Mouse (Mus musculus) liver, embryonic 13.5 days (tissue): Measurements from ENCODE around the gene Olfr324. TPM values are rescaled to one million over a fixed set of nuclear protein-coding genes. Genes with fewer than 3 reads are reported as not detected.

Experiments used
- ATAC-seq: fragments of 200-750 bp; cut with Nextera tagmentation; 2 replicates; pipeline ENCODE4 v1.8.0; 2017; ENCODE audit warnings: low read depth, mild to moderate bottlenecking, moderate number of reproducible peaks, moderate library complexity
- DNase-seq: peaks from one replicate; pipeline ENCODE4 v3.0.0; 2022
- H3K27ac ChIP-seq: fragments of 300-500 bp; sonication (generic); 2 replicates; pipeline ENCODE4 v1.5.1; 2015; ENCODE audit warnings: moderate library complexity, mild to moderate bottlenecking, inconsistent platforms
- H3K27me3 ChIP-seq: fragments of 300-500 bp; sonication (generic); 2 replicates; pipeline ENCODE4 v1.6.1; 2015; ENCODE audit warnings: mild to moderate bottlenecking, inconsistent platforms
- H3K36me3 ChIP-seq: fragments of 300-500 bp; sonication (generic); 2 replicates; pipeline ENCODE4 v1.6.1; 2015; ENCODE audit warnings: mild to moderate bottlenecking, inconsistent platforms
- H3K4me1 ChIP-seq: fragments of 300-500 bp; sonication (generic); replicated peaks from 2 replicates; pipeline ENCODE4 v1.6.1; 2015; ENCODE audit warnings: inconsistent platforms
- H3K4me2 ChIP-seq: fragments of 300-500 bp; sonication (generic); 2 replicates; pipeline ENCODE4 v1.6.1; 2015; ENCODE audit warnings: inconsistent platforms, mild to moderate bottlenecking, moderate library complexity
- H3K4me3 ChIP-seq: fragments of 300-500 bp; sonication (generic); replicated peaks from 2 replicates; pipeline ENCODE4 v1.5.1; 2015; ENCODE audit warnings: mild to moderate bottlenecking, inconsistent platforms
- H3K9ac ChIP-seq: fragments of 300-500 bp; sonication (generic); 2 replicates; pipeline ENCODE4 v1.6.1; 2015; ENCODE audit warnings: mild to moderate bottlenecking, inconsistent platforms
- H3K9me3 ChIP-seq: fragments of 300-500 bp; sonication (generic); replicated peaks from 2 replicates; pipeline ENCODE4 v1.6.1; 2016; ENCODE audit warnings: inconsistent platforms
- WGBS: fragments of 180-500 bp; shearing (Covaris S2); methylation state at CpG from one replicate; pipeline ENCODE4 v1.1.7; 2015; ENCODE audit not compliant: insufficient replicate concordance; 5-methylcytosine and 5-hydroxymethylcytosine counted together
- polyA plus RNA-seq: library from polyadenylated mRNA; unstranded; fragments of >200 nt; fragmentation: Nextera tagmentation; extraction: Ambion mirVana; gene quantifications from 2 replicates; pipeline ENCODE4 v1.2.1, GENCODE M21; 2015

Olfr324 gene
- polyA plus RNA-seq, 1 experiment from 2014 or later = not detected

DNA sequence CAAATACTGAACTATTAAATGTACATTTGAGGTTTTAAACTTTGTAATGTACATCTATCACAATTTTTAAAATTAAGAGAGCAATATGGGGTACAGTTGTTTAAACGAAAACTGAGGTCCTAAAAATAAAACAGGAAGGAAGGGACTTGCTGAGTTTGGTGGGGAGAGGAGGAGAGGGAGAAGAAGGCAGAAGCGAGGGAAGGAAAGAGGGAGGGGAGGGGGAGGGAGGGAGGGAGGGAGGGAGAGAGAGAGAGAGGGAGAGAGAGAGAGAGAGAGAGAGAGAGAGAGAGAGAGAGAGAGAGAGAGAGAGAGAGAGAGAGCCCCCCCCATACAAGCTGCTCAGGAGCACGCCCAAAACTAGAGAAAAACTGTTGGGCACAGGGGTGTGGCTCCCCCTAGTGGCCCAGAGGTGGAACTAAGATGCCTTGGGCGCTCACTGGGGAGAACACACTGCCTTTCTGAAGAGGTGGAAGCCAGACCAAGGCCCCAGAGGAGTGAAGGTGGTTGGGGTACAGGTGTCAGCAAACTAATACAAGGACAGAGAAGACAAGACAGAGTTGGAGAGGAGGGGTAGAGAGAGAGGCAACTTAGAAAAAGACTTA lies 41.6 kb downstream of the Olfr324 start:
- 2% methylated on average over 4 of the region's 4 CpGs for WGBS
- peak; percentile 63 for DNase-seq
- H3K36me3 ChIP-seq = no peaks in the 10 kb centered on the region
- H3K27ac ChIP-seq = no peak overlapping the region
- H3K4me1 ChIP-seq = peaks cover 35% of the 10 kb centered on the region
- no peak overlapping the region for H3K4me2 ChIP-seq
- no peak overlapping the region for H3K4me3 ChIP-seq
- H3K9ac ChIP-seq = no peak overlapping the region
- no peak for ATAC-seq
- H3K9me3 ChIP-seq = no peaks in the 10 kb centered on the region
- H3K27me3 ChIP-seq = peaks cover 8% of the 10 kb centered on the region; the same call in 1 of the 2 replicates

DNA sequence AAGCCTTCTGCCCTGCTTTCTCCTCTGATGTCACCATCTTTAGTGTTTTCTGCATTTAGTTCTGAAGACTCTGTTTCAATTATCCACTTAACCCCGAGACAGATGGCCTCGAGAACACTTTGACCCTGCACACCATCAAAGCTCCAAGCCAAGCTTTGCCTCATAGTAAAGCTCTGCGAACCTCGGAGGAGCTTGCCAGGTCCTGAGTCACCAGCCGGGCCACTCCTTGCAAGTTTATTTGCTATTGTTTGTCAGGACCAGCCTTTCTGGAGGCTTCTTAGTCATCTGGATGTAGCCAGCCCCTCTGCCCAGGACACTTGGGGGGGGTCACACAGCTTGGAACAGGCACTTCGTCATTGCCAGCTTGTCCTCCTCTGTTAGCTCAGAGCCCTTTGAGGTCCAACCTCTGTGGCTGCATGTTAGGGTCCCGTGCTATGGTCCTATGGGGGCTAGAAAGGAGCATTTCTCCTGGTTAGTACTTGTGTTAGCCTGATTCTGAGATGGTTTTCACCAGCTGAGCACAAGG lies 43.3 kb downstream of the Olfr324 start:
- ATAC-seq = no peak

DNA sequence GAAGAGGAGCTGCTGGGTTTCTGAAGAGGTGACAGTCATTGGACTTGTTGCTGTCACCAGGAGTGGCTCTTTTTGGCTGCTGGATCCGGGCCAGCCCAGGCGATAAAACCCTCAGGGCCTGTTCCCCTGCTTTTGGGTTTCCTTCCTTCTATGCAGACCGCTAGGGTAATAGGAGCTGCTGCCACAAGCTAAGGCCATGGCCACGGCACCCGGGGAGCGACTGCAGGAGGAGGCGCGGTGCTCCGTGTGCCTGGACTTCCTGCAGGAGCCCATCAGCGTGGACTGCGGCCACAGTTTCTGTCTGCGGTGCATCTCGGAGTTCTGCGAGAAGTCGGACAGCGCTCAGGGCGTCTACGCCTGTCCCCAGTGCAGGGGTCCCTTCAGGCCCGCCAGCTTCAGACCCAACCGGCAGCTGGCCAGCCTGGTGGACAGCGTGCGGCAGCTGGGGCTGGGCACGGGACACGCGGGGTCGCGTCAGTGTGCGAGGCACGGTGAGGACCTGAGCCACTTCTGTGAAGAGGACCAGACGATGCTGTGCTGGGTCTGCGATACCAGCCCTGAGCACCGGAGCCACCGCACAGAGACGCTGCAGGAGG lies 45.5 kb downstream of the Olfr324 start, which contains the start of gene Trim58:
Trim58 (plus strand) TSS at position 194 of the 596 bp plus-strand sequence.
- no peaks in the 10 kb centered on the region for H3K9me3 ChIP-seq
- peaks cover 28% of the 10 kb centered on the region for H3K36me3 ChIP-seq
- peak; percentile 52 for ATAC-seq
- peaks cover 52% of the 10 kb centered on the region for H3K4me1 ChIP-seq
- peaks cover 8% of the 10 kb centered on the region; the same call in 1 of the 2 replicates for H3K27me3 ChIP-seq
- peak within 1 kb of the TSS; percentile 87 for H3K4me2 ChIP-seq
- peak within 1 kb of the TSS; percentile 100 for H3K27ac ChIP-seq
- H3K4me3 ChIP-seq = peak within 1 kb of the TSS; percentile 78
- WGBS = 2% methylated on average over 34 of the region's 34 CpGs
- peak; percentile 61 for DNase-seq
- peak within 1 kb of the TSS; percentile 98 for H3K9ac ChIP-seq

More for the DNA sequence above, 43.3 kb downstream of the Olfr324 start:
- Histone ChIP-seq H3K27me3 (peaks cover 8% of the 10 kb centered on the region; the same call in 1 of the 2 replicates), H3K36me3 (peaks cover 7% of the 10 kb centered on the region), H3K4me2 (no peak overlapping the region), H3K27ac (peak overlapping the region; percentile 34; the same call in 1 of the 2 replicates), H3K9ac (no peak overlapping the region), H3K9me3 (no peaks in the 10 kb centered on the region), H3K4me3 (no peak overlapping the region), H3K4me1 (peaks cover 45% of the 10 kb centered on the region)
- WGBS = 70% methylated on average over 7 of the region's 7 CpGs
- DNase-seq = no peak

DNA sequence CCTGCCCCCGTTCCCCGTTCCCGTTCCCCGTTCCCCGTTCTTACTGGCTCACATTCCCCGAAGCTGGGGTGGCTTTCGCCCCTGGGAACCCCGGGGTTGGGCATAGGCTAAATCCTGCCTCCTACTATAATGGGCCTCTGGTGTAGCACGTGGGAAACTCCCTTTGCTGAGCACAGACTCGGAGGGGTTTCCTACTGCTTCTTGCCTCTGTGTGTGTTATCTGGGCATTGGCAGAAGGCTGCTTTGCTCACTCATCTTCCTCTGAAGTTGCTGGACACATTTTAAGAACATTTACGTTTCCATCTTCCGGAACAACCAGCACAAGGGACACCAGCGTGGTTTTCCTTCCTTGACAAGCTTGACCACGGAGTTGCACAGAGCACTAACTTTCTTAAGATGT lies 46.1 kb downstream of the Olfr324 start:
- 3% methylated on average over 14 of the region's 14 CpGs for WGBS
- Histone ChIP-seq H3K4me3 (peak overlapping the region; percentile 78), H3K9me3 (no peaks in the 10 kb centered on the region), H3K36me3 (peaks cover 35% of the 10 kb centered on the region), H3K9ac (peak overlapping the region; percentile 98), H3K27me3 (peaks cover 8% of the 10 kb centered on the region; the same call in 1 of the 2 replicates), H3K4me2 (peak overlapping the region; percentile 87), H3K4me1 (peaks cover 49% of the 10 kb centered on the region), H3K27ac (peak overlapping the region; percentile 100)
- ATAC-seq (peak; percentile 75), DNase-seq (peak; percentile 72)

DNA sequence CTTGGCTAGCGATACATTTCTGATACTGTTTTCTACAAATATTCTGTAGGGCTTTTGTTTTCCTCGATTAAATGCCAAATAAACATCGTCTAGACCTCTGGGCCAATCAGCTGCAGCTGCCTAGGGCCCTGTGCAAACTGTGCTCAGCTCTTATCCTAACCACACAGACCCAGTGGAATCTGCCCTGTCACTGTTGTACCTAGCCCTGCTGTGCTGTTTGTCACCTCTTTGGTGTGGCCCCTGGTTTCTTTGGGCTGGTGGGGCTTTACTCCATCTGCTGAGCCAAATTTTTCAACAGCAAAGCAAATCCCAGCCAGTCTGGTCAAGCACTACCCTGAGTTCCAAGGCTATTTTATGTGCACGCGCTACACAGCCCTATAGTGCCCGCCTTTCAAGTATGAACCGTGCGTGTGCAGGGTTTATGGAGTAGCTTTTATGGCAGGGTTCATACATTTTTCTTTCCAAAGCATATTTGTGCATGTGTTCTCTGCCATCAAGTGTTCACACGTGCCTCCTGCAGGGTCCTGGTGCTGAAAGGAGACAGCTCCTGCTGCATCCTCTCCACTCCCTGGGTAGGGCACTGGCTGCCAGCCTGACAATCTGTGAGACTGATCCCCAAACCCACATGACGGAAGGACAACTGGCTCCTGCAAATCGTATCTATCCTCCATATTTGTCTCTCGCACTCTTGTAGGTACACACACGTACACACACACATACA lies 46.9 kb downstream of the Olfr324 start:
- Histone ChIP-seq H3K27ac (peak overlapping the region; percentile 100), H3K4me2 (peak overlapping the region; percentile 87), H3K36me3 (peaks cover 41% of the 10 kb centered on the region), H3K4me1 (peaks cover 48% of the 10 kb centered on the region), H3K4me3 (peak overlapping the region; percentile 78), H3K27me3 (peaks cover 8% of the 10 kb centered on the region; the same call in 1 of the 2 replicates), H3K9ac (peak overlapping the region; percentile 98), H3K9me3 (no peaks in the 10 kb centered on the region)
- peak; percentile 97 for ATAC-seq
- WGBS = 45% methylated on average over 13 of the region's 13 CpGs
- peak; percentile 89 for DNase-seq

DNA sequence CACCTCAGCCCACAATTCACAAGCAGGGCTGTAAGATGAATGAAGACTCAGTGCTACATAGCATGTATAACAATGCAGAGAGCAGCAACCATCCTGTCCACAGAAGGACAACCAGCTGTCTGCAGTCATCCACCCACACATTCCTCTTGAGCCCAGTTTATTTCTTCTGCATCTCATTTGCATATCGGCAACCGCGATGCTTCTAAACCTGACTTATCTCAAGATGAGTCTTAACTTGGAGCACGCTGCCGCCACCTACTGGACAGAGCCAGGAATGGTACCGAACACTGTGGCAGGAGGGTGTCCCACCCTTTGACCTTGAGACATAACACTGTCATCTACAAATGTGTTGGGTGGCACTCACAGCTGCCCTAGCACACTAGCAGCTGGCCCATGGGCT lies 48.4 kb downstream of the Olfr324 start:
- peak overlapping the region; percentile 100 for H3K27ac ChIP-seq
- peaks cover 56% of the 10 kb centered on the region for H3K36me3 ChIP-seq
- H3K4me3 ChIP-seq = peak overlapping the region; percentile 78
- DNase-seq (peak; percentile 78), ATAC-seq (no peak)
- peak overlapping the region; percentile 87 for H3K4me2 ChIP-seq
- WGBS = 25% methylated on average over 6 of the region's 6 CpGs
- H3K9me3 ChIP-seq = no peaks in the 10 kb centered on the region
- peak overlapping the region; percentile 80 for H3K9ac ChIP-seq
- H3K27me3 ChIP-seq = no peaks in the 10 kb centered on the region
- H3K4me1 ChIP-seq = peaks cover 48% of the 10 kb centered on the region

Other genes with a start within 250 kb of the Olfr324 start
- 0.39 TPM in 1 of 2 replicates, not detected in the other for gene Lypd8, start 216.1 kb upstream of the Olfr324 start, polyA plus RNA-seq
- gene 1810065E05Rik, start 174.0 kb upstream of the Olfr324 start, polyA plus RNA-seq = not detected in 2 replicates
- not detected in 2 replicates for gene Gm12253, start 162.6 kb upstream of the Olfr324 start, polyA plus RNA-seq
- not detected in 2 replicates for gene Lypd9, start 142.2 kb upstream of the Olfr324 start, polyA plus RNA-seq
- not detected in 2 replicates for gene Olfr30, start 132.8 kb upstream of the Olfr324 start, polyA plus RNA-seq
- gene Olfr332, start 102.6 kb upstream of the Olfr324 start, polyA plus RNA-seq = not detected in 2 replicates
- gene Olfr331, start 92.5 kb upstream of the Olfr324 start, polyA plus RNA-seq = not detected in 2 replicates
- not detected in 2 replicates for gene Olfr330, start 60.3 kb upstream of the Olfr324 start, polyA plus RNA-seq
- gene Olfr329-ps, start 48.7 kb upstream of the Olfr324 start, polyA plus RNA-seq = not detected in 2 replicates
- gene Olfr328, start 39.5 kb upstream of the Olfr324 start, polyA plus RNA-seq = not detected in 2 replicates
- not detected in 2 replicates for gene Olfr224, start 24.6 kb upstream of the Olfr324 start, polyA plus RNA-seq
- not detected in 2 replicates for gene Olfr325, start 17.4 kb upstream of the Olfr324 start, polyA plus RNA-seq
- not detected in 2 replicates for gene 2210407C18Rik, start 21.0 kb downstream of the Olfr324 start, polyA plus RNA-seq
- gene Olfr323, start 35.4 kb downstream of the Olfr324 start, polyA plus RNA-seq = not detected in 2 replicates
- gene Trim58, start 45.4 kb downstream of the Olfr324 start, polyA plus RNA-seq = 9.2 and 12.4 TPM in 2 replicates
- not detected in 2 replicates for gene Olfr322, start 63.7 kb downstream of the Olfr324 start, polyA plus RNA-seq
- not detected in 2 replicates for gene Olfr320, start 86.0 kb downstream of the Olfr324 start, polyA plus RNA-seq
- gene Olfr319, start 104.0 kb downstream of the Olfr324 start, polyA plus RNA-seq = not detected in 2 replicates
- gene Olfr318, start 128.9 kb downstream of the Olfr324 start, polyA plus RNA-seq = not detected in 2 replicates
- gene Olfr317, start 144.1 kb downstream of the Olfr324 start, polyA plus RNA-seq = not detected in 2 replicates
- not detected in 2 replicates for gene Olfr316, start 157.6 kb downstream of the Olfr324 start, polyA plus RNA-seq
- not detected in 2 replicates for gene Olfr315, start 178.1 kb downstream of the Olfr324 start, polyA plus RNA-seq
- gene Olfr314, start 187.8 kb downstream of the Olfr324 start, polyA plus RNA-seq = not detected in 2 replicates
- gene Fam183b, start 206.8 kb downstream of the Olfr324 start, polyA plus RNA-seq = 0.49 TPM in 1 of 2 replicates, not detected in the other
- not detected in 2 replicates for gene Olfr313, start 219.9 kb downstream of the Olfr324 start, polyA plus RNA-seq
- not detected in 2 replicates for gene Olfr312, start 234.1 kb downstream of the Olfr324 start, polyA plus RNA-seq
- not detected in 2 replicates for gene Olfr311, start 244.1 kb downstream of the Olfr324 start, polyA plus RNA-seq